Mouse (Mus musculus) hindbrain, postnatal 0 days (tissue): ENCODE data around the gene Olfr1066. TPM values are rescaled to one million over a fixed set of nuclear protein-coding genes. Genes with fewer than 3 reads are reported as not detected.

Source experiments
- ATAC-seq: fragments of 200-750 bp; cut with Nextera tagmentation; 2 replicates; pipeline ENCODE4 v1.8.0; 2017; ENCODE audit warnings: mild to moderate bottlenecking, moderate TSS enrichment, moderate library complexity
- DNase-seq: peaks from one replicate; pipeline ENCODE4 v3.0.0-alpha.2; 2015; ENCODE audit warnings: low spot score
- H3K27ac ChIP-seq: fragments of 300-500 bp; sonication (generic); 2 replicates; pipeline ENCODE4 v1.5.1; 2014; ENCODE audit warnings: mild to moderate bottlenecking
- H3K27me3 ChIP-seq: fragments of 300-500 bp; sonication (generic); 2 replicates; pipeline ENCODE4 v1.6.1; 2014; ENCODE audit warnings: low read length, mixed read lengths; ENCODE audit not compliant: insufficient read depth
- H3K36me3 ChIP-seq: fragments of 300-500 bp; sonication (generic); 2 replicates; pipeline ENCODE4 v1.6.1; 2014; ENCODE audit warnings: low read length, mixed read lengths; ENCODE audit not compliant: insufficient read depth
- H3K4me1 ChIP-seq: fragments of 300-500 bp; sonication (generic); 2 replicates; pipeline ENCODE4 v1.6.1; 2014; ENCODE audit warnings: antibody characterized with exemption, low read length, mixed read lengths; ENCODE audit not compliant: insufficient read depth
- H3K4me2 ChIP-seq: fragments of 300-500 bp; sonication (generic); 2 replicates; pipeline ENCODE4 v1.6.1; 2014; ENCODE audit warnings: low read depth, mild to moderate bottlenecking, low read length, moderate library complexity, mixed read lengths
- H3K4me3 ChIP-seq: fragments of 300-500 bp; sonication (generic); 2 replicates; pipeline ENCODE4 v1.5.1; 2014; ENCODE audit warnings: low read length
- H3K9ac ChIP-seq: fragments of 300-500 bp; sonication (generic); replicated peaks from 2 replicates; pipeline ENCODE4 v1.6.1; 2014; ENCODE audit warnings: mild to moderate bottlenecking, low read length, moderate library complexity, mixed read lengths
- H3K9me3 ChIP-seq: fragments of 300-500 bp; sonication (generic); 2 replicates; pipeline ENCODE4 v1.6.1; 2016; ENCODE audit warnings: low read length, mixed read lengths
- CTCF ChIP-seq: IDR thresholded peaks from 2 replicates; pipeline ENCODE4 v1.5.1; 2016; ENCODE audit warnings: antibody characterized with exemption, control low read depth, low read depth
- WGBS: fragments of 180-500 bp; shearing (Covaris S2); extraction: QIAGEN DNeasy Blood & Tissue Kit; methylation state at CpG from one replicate; pipeline ENCODE4 v1.1.7; 2014; 5-methylcytosine and 5-hydroxymethylcytosine counted together
- polyA plus RNA-seq: library from polyadenylated mRNA; unstranded; fragments of >200 nt; fragmentation: Nextera tagmentation; extraction: Ambion mirVana; gene quantifications from 2 replicates; pipeline ENCODE4 v1.2.1, GENCODE M21; 2015
- total RNA-seq: library from RNA; depleted of rRNA; stranded (reverse); fragments of >200 nt; gene quantifications from 2 replicates; pipeline ENCODE4 v1.2.3, GENCODE M21; 2014; rRNA removed

Gene Olfr1066
- total and polyA plus RNA-seq, 2 experiments from 2014 or later: not detected

DNA sequence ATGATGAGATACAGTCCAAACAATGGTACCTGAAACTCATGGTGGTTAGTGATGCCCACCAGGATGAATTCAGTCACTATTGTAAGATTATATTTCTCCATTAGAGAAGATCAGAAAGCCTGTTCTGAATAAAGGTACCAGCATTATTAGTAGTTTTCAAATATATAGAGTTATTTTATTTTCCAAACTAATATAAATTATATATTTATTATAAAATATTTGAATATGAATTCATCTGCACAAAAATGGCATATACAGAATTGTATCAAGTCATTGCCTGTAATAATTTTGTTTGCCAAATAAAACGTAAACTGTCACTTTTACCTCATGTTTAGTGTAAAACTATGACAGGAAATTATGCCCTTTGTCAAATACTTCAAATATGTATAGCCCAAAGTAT lies 42.1 kb downstream of the Olfr1066 start, which contains the start of gene Olfr1061:
Gene Olfr1061, minus strand, starts transcription at position 101 of the 400 bp plus-strand sequence.
- Histone ChIP-seq H3K9me3 (no peaks in the 10 kb centered on the region), H3K36me3 (no peaks in the 10 kb centered on the region), H3K27ac (no peak within 1 kb of the TSS), H3K4me3 (no peak within 1 kb of the TSS), H3K4me2 (no peak within 1 kb of the TSS), H3K4me1 (no peaks in the 10 kb centered on the region), H3K27me3 (no peaks in the 10 kb centered on the region), H3K9ac (no peak within 1 kb of the TSS)
- ATAC-seq (no peak), DNase-seq (no peak)
- TF ChIP-seq CTCF: no peak
- 91% methylated on average over 1 of the region's 1 CpGs for WGBS

Other genes with a start within 250 kb of the Olfr1066 start
- not detected in 2 replicates for gene Olfr1046, start 237.0 kb downstream of the Olfr1066 start, total RNA-seq
- gene Olfr1046, start 237.0 kb downstream of the Olfr1066 start, polyA plus RNA-seq: not detected in 2 replicates
- gene Olfr1047, start 224.9 kb downstream of the Olfr1066 start, total RNA-seq: not detected in 2 replicates
- not detected in 2 replicates for gene Olfr1047, start 224.9 kb downstream of the Olfr1066 start, polyA plus RNA-seq
- not detected in 2 replicates for gene Olfr1048, start 216.0 kb downstream of the Olfr1066 start, total RNA-seq
- gene Olfr1048, start 216.0 kb downstream of the Olfr1066 start, polyA plus RNA-seq: not detected in 2 replicates
- not detected in 2 replicates for gene Olfr1049, start 197.9 kb downstream of the Olfr1066 start, total RNA-seq
- not detected in 2 replicates for gene Olfr1049, start 197.9 kb downstream of the Olfr1066 start, polyA plus RNA-seq
- not detected in 2 replicates for gene Olfr1051, start 177.2 kb downstream of the Olfr1066 start, total RNA-seq
- not detected in 2 replicates for gene Olfr1051, start 177.2 kb downstream of the Olfr1066 start, polyA plus RNA-seq
- gene Olfr1052, start 163.8 kb downstream of the Olfr1066 start, total RNA-seq: 0.37 TPM in 1 of 2 replicates, not detected in the other
- not detected in 2 replicates for gene Olfr1052, start 163.8 kb downstream of the Olfr1066 start, polyA plus RNA-seq
- gene Olfr1053, start 141.0 kb downstream of the Olfr1066 start, total RNA-seq: not detected in 2 replicates
- gene Olfr1053, start 141.0 kb downstream of the Olfr1066 start, polyA plus RNA-seq: not detected in 2 replicates
- gene Olfr1054, start 120.8 kb downstream of the Olfr1066 start, total RNA-seq: not detected in 2 replicates
- gene Olfr1054, start 120.8 kb downstream of the Olfr1066 start, polyA plus RNA-seq: not detected in 2 replicates
- not detected in 2 replicates for gene Olfr1055, start 106.0 kb downstream of the Olfr1066 start, total RNA-seq
- not detected in 2 replicates for gene Olfr1055, start 106.0 kb downstream of the Olfr1066 start, polyA plus RNA-seq
- gene Olfr1056, start 93.8 kb downstream of the Olfr1066 start, total RNA-seq: not detected in 2 replicates
- gene Olfr1056, start 93.8 kb downstream of the Olfr1066 start, polyA plus RNA-seq: not detected in 2 replicates
- not detected in 2 replicates for gene Olfr1057, start 77.9 kb downstream of the Olfr1066 start, total RNA-seq
- not detected in 2 replicates for gene Olfr1057, start 77.9 kb downstream of the Olfr1066 start, polyA plus RNA-seq
- not detected in 2 replicates for gene Olfr1058, start 67.7 kb downstream of the Olfr1066 start, total RNA-seq
- not detected in 2 replicates for gene Olfr1058, start 67.7 kb downstream of the Olfr1066 start, polyA plus RNA-seq
- not detected in 2 replicates for gene Olfr1061, start 42.2 kb downstream of the Olfr1066 start, total RNA-seq
- gene Olfr1061, start 42.2 kb downstream of the Olfr1066 start, polyA plus RNA-seq: not detected in 2 replicates
- not detected in 2 replicates for gene Olfr1062, start 29.5 kb downstream of the Olfr1066 start, total RNA-seq
- gene Olfr1062, start 29.5 kb downstream of the Olfr1066 start, polyA plus RNA-seq: not detected in 2 replicates
- not detected in 2 replicates for gene Olfr1065, start 5.7 kb downstream of the Olfr1066 start, total RNA-seq
- gene Olfr1065, start 5.7 kb downstream of the Olfr1066 start, polyA plus RNA-seq: not detected in 2 replicates
- gene Olfr228, start 31.1 kb upstream of the Olfr1066 start, total RNA-seq: not detected in 2 replicates
- not detected in 2 replicates for gene Olfr228, start 31.1 kb upstream of the Olfr1066 start, polyA plus RNA-seq
- not detected in 2 replicates for gene Olfr1076, start 52.2 kb upstream of the Olfr1066 start, total RNA-seq
- not detected in 2 replicates for gene Olfr1076, start 52.2 kb upstream of the Olfr1066 start, polyA plus RNA-seq
- not detected in 2 replicates for gene Olfr1079, start 86.2 kb upstream of the Olfr1066 start, total RNA-seq
- not detected in 2 replicates for gene Olfr1079, start 86.2 kb upstream of the Olfr1066 start, polyA plus RNA-seq
- not detected in 2 replicates for gene Olfr1080, start 102.0 kb upstream of the Olfr1066 start, total RNA-seq
- not detected in 2 replicates for gene Olfr1080, start 102.0 kb upstream of the Olfr1066 start, polyA plus RNA-seq
- not detected in 2 replicates for gene Olfr1082, start 142.7 kb upstream of the Olfr1066 start, total RNA-seq
- gene Olfr1082, start 142.7 kb upstream of the Olfr1066 start, polyA plus RNA-seq: not detected in 2 replicates
- not detected in 2 replicates for gene Olfr1084, start 183.5 kb upstream of the Olfr1066 start, total RNA-seq
- not detected in 2 replicates for gene Olfr1084, start 183.5 kb upstream of the Olfr1066 start, polyA plus RNA-seq
- gene Olfr1085, start 205.8 kb upstream of the Olfr1066 start, total RNA-seq: not detected in 2 replicates
- gene Olfr1085, start 205.8 kb upstream of the Olfr1066 start, polyA plus RNA-seq: not detected in 2 replicates
- not detected in 2 replicates for gene Olfr1086, start 223.8 kb upstream of the Olfr1066 start, total RNA-seq
- gene Olfr1086, start 223.8 kb upstream of the Olfr1066 start, polyA plus RNA-seq: not detected in 2 replicates
- gene Olfr1087, start 242.1 kb upstream of the Olfr1066 start, total RNA-seq: not detected in 2 replicates
- not detected in 2 replicates for gene Olfr1087, start 242.1 kb upstream of the Olfr1066 start, polyA plus RNA-seq